Mouse (Mus musculus) embryonic stem cell, embryonic (primary cell): ENCODE measurements at regions not wholly inside any gene's neighbourhood (a gene's known extent, or its start where the extent isn't known, plus 50 kb on each side); places are given as distances from the start of the nearest gene placed in this dataset.

ENCODE experiments used
- CTCF ChIA-PET, 4 experiments: fragments of 300-600 bp in 2 of 4; fragments of 350-600 bp in 2 of 4; sonication (Branson Sonifier 250); formaldehyde crosslinking; loops; one replicate each; lab custom pipeline; 2022; ENCODE audit warnings: inconsistent platforms in 2 of 4; lab: Charles Lee
- POLR2A ChIA-PET, 4 experiments: fragments of 300-600 bp in 2 of 4; fragments of 350-600 bp in 2 of 4; sonication (Branson Sonifier 250); formaldehyde crosslinking; loops; one replicate each; lab custom pipeline; 2022; ENCODE audit warnings: antibody characterized with exemption in 4 of 4, inconsistent platforms in 1 of 4; lab: Charles Lee

DNA sequence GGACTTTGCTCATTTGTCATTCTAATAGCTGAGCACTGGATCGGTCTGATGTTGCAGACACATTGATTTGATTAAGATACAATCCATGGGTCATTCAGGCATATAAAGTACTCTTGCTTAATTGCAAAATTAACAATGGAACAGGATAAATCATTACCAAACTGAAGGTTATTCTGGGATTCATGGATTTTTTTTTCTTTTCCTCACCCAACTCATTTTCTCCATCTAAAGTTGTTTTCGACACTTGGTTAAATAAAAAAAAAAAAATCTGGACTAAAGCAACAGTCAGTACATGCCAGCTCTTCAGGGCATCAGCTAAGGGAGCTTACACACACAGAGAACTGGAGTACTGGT, 169.8 kb upstream of the Lpp start:
- ChIA-PET POLR2A (no interaction called here), CTCF (interaction anchor here in 1 of 4 experiments (0.7 kb wide), 1 partner anchor 976 kb away, joined by 4 read pairs; no protein-coding TSS in a partner anchor)

DNA sequence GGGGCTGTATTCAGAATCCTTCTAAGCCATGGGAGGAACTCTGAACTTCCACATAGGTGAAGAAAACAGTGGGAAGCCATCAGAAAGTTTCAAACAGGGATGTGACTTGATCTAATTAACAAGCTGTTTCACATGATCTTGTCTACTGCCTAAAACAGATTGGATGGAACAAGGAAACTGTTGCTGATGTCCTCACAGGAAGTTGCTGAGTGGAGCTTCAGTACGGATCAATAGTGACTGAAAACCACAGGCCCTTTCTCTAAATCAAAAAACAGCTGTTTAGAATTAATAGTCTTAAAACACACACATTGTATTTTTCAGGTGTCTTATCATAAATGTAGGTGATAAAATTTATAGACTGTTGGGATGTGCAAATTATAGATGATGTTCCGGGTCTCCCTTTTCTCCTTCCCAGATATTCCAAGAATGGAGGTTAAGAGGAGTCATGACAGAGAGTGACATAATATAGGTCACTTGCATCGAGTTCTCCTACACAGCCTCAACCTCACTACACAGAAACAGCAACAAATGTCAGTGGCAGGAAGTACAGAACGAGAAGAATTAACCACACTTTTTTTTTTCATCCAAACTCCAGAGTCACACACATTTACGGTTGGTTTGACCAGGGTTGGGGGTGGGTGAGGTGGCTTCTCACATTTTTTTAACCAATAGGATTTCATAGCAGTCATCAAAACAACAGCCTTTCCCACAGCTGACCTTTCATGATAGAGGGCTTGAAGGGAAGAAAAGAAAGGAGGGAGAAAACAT, 170.4 kb upstream of the Lpp start:
- CTCF ChIA-PET = no interaction called here
- POLR2A ChIA-PET = no interaction called here

- ChIA-PET CTCF (no interaction called here), POLR2A (no interaction called here)
Observed at GRCm38 (mm10) chr16:24221992-24222391, 171.3 kb upstream of the Lpp start.

GRCm38 (mm10) chr16:24220613-24221012, 172.7 kb upstream of the Lpp start:
- CTCF ChIA-PET = no interaction called here
- POLR2A ChIA-PET = no interaction called here

DNA sequence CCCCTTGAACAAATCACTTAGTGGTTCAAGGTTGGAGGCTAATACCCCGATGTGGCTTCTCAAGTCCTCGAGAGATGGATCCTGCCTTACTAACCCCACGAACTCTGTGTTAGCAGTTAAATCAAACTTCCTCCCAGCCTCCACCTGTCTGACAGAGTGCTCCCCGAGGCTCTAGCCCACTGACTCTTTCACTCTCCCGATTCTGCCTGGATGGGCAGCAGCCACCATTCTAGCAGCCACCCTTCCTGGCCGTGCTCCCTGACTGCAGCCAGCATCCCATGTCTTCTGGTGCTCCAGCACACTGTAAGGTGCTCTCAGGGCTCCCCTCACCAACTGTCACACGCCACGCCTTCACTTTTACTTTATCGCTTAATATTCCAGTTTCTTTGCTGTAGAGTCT, 173.6 kb upstream of the Lpp start:
- ChIA-PET POLR2A (interaction anchor here in 1 of 4 experiments (0.6 kb wide), 1 partner anchor 117 kb away, joined by 3 read pairs; no protein-coding TSS in a partner anchor), CTCF (no interaction called here)

GRCm38 (mm10) chr16:24218850-24219185, 174.5 kb upstream of the Lpp start:
- POLR2A ChIA-PET = interaction anchor here in 2 of 4 experiments (0.6 kb wide), 3 partner anchors 15 to 117 kb away, joined by 3 read pairs; no protein-coding TSS in a partner anchor

GRCm38 (mm10) chr16:24218162-24218849, 175.0 kb upstream of the Lpp start:
- CTCF ChIA-PET = interaction anchor here in 1 of 4 experiments (0.6 to 0.7 kb wide), 2 partner anchors 226 to 246 kb away, joined by 3 to 6 read pairs; no protein-coding TSS in a partner anchor
- POLR2A ChIA-PET = interaction anchor here in 2 of 4 experiments (0.6 kb wide), 2 partner anchors 15 to 24 kb away, joined by 3 read pairs; no protein-coding TSS in a partner anchor

More at GRCm38 (mm10) chr16:24218850-24219185, 174.5 kb upstream of the Lpp start:
- CTCF ChIA-PET = interaction anchor here in 1 of 4 experiments (0.6 to 0.7 kb wide), 2 partner anchors 227 to 245 kb away, joined by 3 to 6 read pairs; no protein-coding TSS in a partner anchor

DNA sequence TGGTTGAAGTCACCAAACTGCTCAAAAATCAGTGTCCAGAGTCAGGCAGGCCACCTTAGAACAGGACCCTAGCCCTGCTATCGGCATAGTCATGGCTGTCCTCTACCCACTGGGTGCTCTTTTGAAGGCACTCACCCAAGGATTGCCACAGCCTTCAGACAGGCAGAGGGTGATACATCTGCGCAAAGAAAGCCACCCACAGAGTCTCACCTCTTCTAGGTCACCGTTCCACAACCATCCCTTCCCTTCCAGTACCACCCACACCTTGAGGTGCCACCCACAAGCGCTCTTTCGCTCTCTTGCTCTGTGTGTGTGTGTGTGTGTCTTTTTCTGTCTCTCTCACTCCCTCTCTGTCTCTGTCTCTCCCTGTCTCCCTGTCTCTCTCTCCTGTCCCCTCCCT, 176.5 kb upstream of the Lpp start:
- CTCF ChIA-PET = no interaction called here

GRCm38 (mm10) chr16:24215353-24215752, 178.0 kb upstream of the Lpp start:
- CTCF ChIA-PET = no interaction called here
- POLR2A ChIA-PET = interaction anchor here in 1 of 4 experiments (0.5 kb wide), 1 partner anchor 23 kb away, joined by 8 read pairs; no protein-coding TSS in a partner anchor

More for the DNA sequence above, 176.5 kb upstream of the Lpp start:
- POLR2A ChIA-PET = no interaction called here

DNA sequence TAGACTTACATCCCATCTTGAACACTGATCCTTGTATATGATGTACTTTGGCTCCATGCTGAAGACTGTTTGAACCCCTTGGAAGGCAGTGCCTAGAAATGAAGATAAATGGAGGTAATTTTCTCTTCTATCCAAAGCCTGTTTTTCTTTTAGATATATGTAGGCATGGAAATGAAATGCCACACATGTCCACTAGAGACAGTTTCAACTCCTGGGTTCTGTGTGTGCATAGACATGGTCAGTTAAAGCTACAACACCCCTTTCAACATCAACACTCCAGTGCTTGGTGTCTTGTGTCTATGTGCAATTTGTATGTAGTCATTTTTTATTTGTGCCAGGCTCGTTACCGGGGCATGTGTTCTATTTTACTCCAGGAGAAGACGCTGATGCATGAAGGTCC, 179.7 kb upstream of the Lpp start:
- ChIA-PET CTCF (no interaction called here), POLR2A (no interaction called here)

GRCm38 (mm10) chr16:24212702-24213101, 180.6 kb upstream of the Lpp start:
- ChIA-PET POLR2A (no interaction called here), CTCF (no interaction called here)

- CTCF ChIA-PET = no interaction called here
- POLR2A ChIA-PET = no interaction called here
Observed at GRCm38 (mm10) chr16:24211588-24211987, 181.7 kb upstream of the Lpp start.

- CTCF ChIA-PET = no interaction called here
- POLR2A ChIA-PET = no interaction called here
Observed at GRCm38 (mm10) chr16:24208876-24209275, 184.4 kb upstream of the Lpp start.

GRCm38 (mm10) chr16:24208118-24208517, 185.2 kb upstream of the Lpp start:
- POLR2A ChIA-PET = no interaction called here
- CTCF ChIA-PET = no interaction called here

- CTCF ChIA-PET = no interaction called here
- POLR2A ChIA-PET = no interaction called here
Observed at GRCm38 (mm10) chr16:24207056-24207455, 186.3 kb upstream of the Lpp start.

GRCm38 (mm10) chr16:24206461-24206861, 186.8 kb upstream of the Lpp start:
- CTCF ChIA-PET = interaction anchor here in 1 of 4 experiments (0.8 kb wide), 1 partner anchor 224 kb away, joined by 3 read pairs; no protein-coding TSS in a partner anchor
- POLR2A ChIA-PET = no interaction called here

DNA sequence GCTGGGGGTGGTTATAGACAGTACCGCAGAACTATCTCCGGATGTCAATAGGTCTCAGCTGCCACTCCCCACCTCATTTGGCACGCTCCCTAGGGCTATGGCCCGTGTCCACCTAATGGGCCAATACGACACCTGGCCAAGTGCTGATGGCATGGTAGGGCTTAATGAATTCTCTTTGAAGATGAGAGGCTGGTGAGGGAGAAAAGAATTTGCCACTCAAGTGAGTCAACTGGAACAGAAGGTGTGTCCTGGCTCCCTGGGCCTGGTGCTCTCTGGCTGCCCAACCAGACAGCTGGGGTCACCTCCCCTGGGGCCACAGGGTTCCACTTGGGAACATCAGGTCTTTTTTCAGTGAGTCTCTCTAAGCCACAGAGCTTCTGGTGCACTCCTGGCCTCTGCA, 187.7 kb upstream of the Lpp start:
- ChIA-PET POLR2A (no interaction called here), CTCF (no interaction called here)

DNA sequence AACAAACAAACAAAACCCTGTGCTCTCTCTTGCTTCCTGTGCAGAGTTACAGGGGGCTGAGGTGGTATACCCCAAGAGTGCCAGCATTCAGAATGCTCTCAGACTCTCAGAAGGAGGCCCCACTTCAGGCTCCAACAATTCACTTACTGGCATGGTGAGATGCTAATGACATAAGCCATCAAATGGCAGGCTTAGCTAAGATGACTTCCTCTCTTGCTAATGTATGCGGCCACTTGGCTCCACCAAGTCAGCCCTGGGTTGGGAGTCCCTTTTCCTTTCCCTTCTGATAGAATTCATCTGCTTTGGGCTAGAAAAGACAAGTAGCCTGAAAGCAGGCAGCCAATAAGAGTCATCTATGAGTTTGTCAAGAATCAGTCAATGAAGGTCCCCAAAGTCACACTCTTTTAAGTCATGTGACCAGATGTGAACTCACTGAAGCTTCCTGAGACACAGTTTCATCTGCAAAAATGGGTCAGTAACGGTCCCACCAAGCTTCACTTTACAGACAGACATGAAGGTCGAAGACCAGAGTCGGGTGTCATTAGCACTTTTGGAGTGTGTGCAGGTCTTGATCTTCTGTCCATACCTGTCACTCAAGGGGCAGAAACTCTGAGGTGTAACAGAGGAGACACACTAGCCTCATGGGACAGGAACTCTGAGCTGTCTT, 189.1 kb upstream of the Lpp start:
- POLR2A ChIA-PET = no interaction called here
- CTCF ChIA-PET = no interaction called here

GRCm38 (mm10) chr16:24202653-24203052, 190.7 kb upstream of the Lpp start:
- CTCF ChIA-PET = no interaction called here
- POLR2A ChIA-PET = interaction anchor here in 1 of 4 experiments (0.6 kb wide), 1 partner anchor 53 kb away, joined by 4 read pairs; no protein-coding TSS in a partner anchor

DNA sequence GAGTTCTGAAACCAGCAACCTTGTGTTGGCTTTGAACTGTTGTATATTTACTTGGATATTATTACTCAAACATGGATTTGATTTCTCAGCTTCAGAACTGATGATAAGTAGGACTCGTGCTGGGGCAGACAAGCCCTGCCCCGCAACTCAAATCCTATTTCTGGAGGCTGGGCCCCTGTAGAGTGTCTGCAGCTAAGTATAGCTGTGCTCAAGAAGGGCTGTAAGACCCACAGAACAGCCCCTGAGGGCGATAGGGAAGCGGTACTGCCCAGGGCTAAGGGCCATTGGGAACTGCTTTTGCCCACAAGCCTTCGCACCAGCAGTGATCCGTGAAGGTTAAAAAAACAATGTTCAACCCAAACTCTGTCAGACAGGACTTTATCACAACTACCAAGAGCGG, 191.9 kb upstream of the Lpp start:
- CTCF ChIA-PET = no interaction called here
- POLR2A ChIA-PET = no interaction called here
